Mouse (Mus musculus) MEL (cell line): Measurements from ENCODE around the gene Usp50. TPM values are rescaled to one million over a fixed set of nuclear protein-coding genes. Genes with fewer than 3 reads are reported as not detected.

Experiments used
- DNase-seq: peaks from one replicate; pipeline ENCODE4 v3.0.0; 2011; ENCODE audit warnings: low read depth, low spot score
- H3K27ac ChIP-seq: 2 replicates; pipeline ENCODE4 v1.5.1; 2012; ENCODE audit warnings: low read depth, mild to moderate bottlenecking, control low read depth, low read length, moderate library complexity; ENCODE audit not compliant: control insufficient read depth
- H3K27me3 ChIP-seq, 2 experiments: fragments of 150-350 bp in 1 of 2; sonication (generic) in 1 of 2; 2 replicates each; pipeline ENCODE4 v1.6.1; 2012; ENCODE audit warnings: low read length in 2 of 2, mild to moderate bottlenecking in 2 of 2, improper control_type of control experiment in 1 of 2, moderate library complexity in 1 of 2; ENCODE audit not compliant: insufficient read depth in 2 of 2, control insufficient read depth in 1 of 2
- H3K36me3 ChIP-seq, 2 experiments: 2 replicates each; pipeline ENCODE4 v1.6.1; 2012 to 2014; ENCODE audit warnings: low read length in 2 of 2, improper control_type of control experiment in 1 of 2, inconsistent platforms in 1 of 2, mild to moderate bottlenecking in 1 of 2; ENCODE audit not compliant: insufficient read depth in 2 of 2, control insufficient read depth in 1 of 2
- H3K4me1 ChIP-seq, 2 experiments: fragments of 150-350 bp in 1 of 2; sonication (generic) in 1 of 2; 2 replicates each; pipeline ENCODE4 v1.6.1; 2012; ENCODE audit warnings: low read length in 2 of 2, improper control_type of control experiment in 1 of 2, mild to moderate bottlenecking in 1 of 2; ENCODE audit not compliant: insufficient read depth in 2 of 2, control insufficient read depth in 1 of 2
- H3K4me3 ChIP-seq, 2 experiments: fragments of 150-350 bp in 1 of 2; sonication (generic) in 1 of 2; 2 replicates each; pipeline ENCODE4 v1.5.1; 2012; ENCODE audit warnings: low read depth in 2 of 2, low read length in 2 of 2, mild to moderate bottlenecking in 2 of 2, moderate library complexity in 2 of 2, control low read depth in 1 of 2, improper control_type of control experiment in 1 of 2; ENCODE audit not compliant: control insufficient read depth in 1 of 2, insufficient read depth in 1 of 2
- H3K79me2 ChIP-seq: 2 replicates; pipeline ENCODE4 v1.6.1; 2012; ENCODE audit warnings: mild to moderate bottlenecking, low read length, moderate library complexity; ENCODE audit not compliant: control insufficient read depth, poor library complexity, insufficient read depth
- H3K9ac ChIP-seq: 2 replicates; pipeline ENCODE4 v1.6.1; 2012; ENCODE audit warnings: low read depth, mild to moderate bottlenecking, control low read depth, low read length, moderate library complexity; ENCODE audit not compliant: control insufficient read depth, poor library complexity, severe bottlenecking
- H3K9me3 ChIP-seq: fragments of 150-350 bp; sonication (generic); replicated peaks from 2 replicates; pipeline ENCODE4 v1.6.1; 2012; ENCODE audit warnings: mild to moderate bottlenecking, low read length, improper control_type of control experiment, moderate library complexity; ENCODE audit not compliant: insufficient read depth
- CHD1 ChIP-seq: IDR thresholded peaks from 2 replicates; pipeline ENCODE4 v1.6.1; 2012; ENCODE audit warnings: low read depth, mild to moderate bottlenecking, inconsistent platforms, low read length, improper control_type of control experiment
- CHD2 ChIP-seq: IDR thresholded peaks from 2 replicates; pipeline ENCODE4 v1.6.1; 2011; ENCODE audit warnings: low read length, improper control_type of control experiment
- E2F4 ChIP-seq: IDR thresholded peaks from 2 replicates; pipeline ENCODE4 v1.6.1; 2011; ENCODE audit warnings: low read depth, low read length, improper control_type of control experiment, borderline replicate concordance
- GABPA ChIP-seq: IDR thresholded peaks from 2 replicates; pipeline ENCODE4 v1.6.1; 2012; ENCODE audit warnings: low read depth, mild to moderate bottlenecking, inconsistent platforms, low read length, improper control_type of control experiment, moderate library complexity
- GATA1 ChIP-seq: IDR thresholded peaks from 2 replicates; pipeline ENCODE4 v1.6.1; 2011; ENCODE audit warnings: low read depth, low read length, improper control_type of control experiment
- HCFC1 ChIP-seq: IDR thresholded peaks from 2 replicates; pipeline ENCODE4 v1.6.1; 2012; ENCODE audit warnings: low read depth, mild to moderate bottlenecking, inconsistent platforms, low read length, improper control_type of control experiment, moderate library complexity
- JUND ChIP-seq: IDR thresholded peaks from 2 replicates; pipeline ENCODE4 v1.6.1; 2011; ENCODE audit warnings: low read depth, mild to moderate bottlenecking, improper control_type of control experiment, low read length
- MAFK ChIP-seq: IDR thresholded peaks from 2 replicates; pipeline ENCODE4 v1.6.1; 2011; ENCODE audit warnings: low read depth, mild to moderate bottlenecking, low read length, improper control_type of control experiment, borderline replicate concordance
- MAX ChIP-seq: IDR thresholded peaks from 2 replicates; pipeline ENCODE4 v1.6.1; 2011; ENCODE audit warnings: low read length, improper control_type of control experiment
- MAZ ChIP-seq: IDR thresholded peaks from 2 replicates; pipeline ENCODE4 v1.6.1; 2012; ENCODE audit warnings: low read depth, mild to moderate bottlenecking, inconsistent platforms, low read length, improper control_type of control experiment
- MEF2A ChIP-seq: IDR thresholded peaks from 2 replicates; pipeline ENCODE4 v1.6.1; 2014; ENCODE audit warnings: low read depth, mild to moderate bottlenecking, inconsistent platforms, low read length, improper control_type of control experiment; ENCODE audit not compliant: poor library complexity, insufficient replicate concordance, severe bottlenecking; ENCODE audit errors: extremely low read depth
- MYC ChIP-seq: IDR thresholded peaks from 2 replicates; pipeline ENCODE4 v1.6.1; 2011; ENCODE audit warnings: low read depth, mild to moderate bottlenecking, low read length, improper control_type of control experiment, moderate library complexity
- NELFE ChIP-seq: IDR thresholded peaks from 2 replicates; pipeline ENCODE4 v1.6.1; 2011; ENCODE audit warnings: low read depth, low read length, improper control_type of control experiment
- POLR2AphosphoS2 ChIP-seq: IDR thresholded peaks from 2 replicates; pipeline ENCODE4 v1.6.1; 2011; ENCODE audit warnings: low read length, improper control_type of control experiment
- POLR2AphosphoS5 ChIP-seq: IDR thresholded peaks from 2 replicates; pipeline ENCODE4 v1.6.1; 2012; ENCODE audit warnings: low read depth, borderline replicate concordance, mild to moderate bottlenecking, inconsistent platforms, low read length, moderate library complexity, mixed read lengths
- RAD21 ChIP-seq: IDR thresholded peaks from 2 replicates; pipeline ENCODE4 v1.6.1; 2011; ENCODE audit warnings: mild to moderate bottlenecking, low read depth, low read length, improper control_type of control experiment
- TAL1 ChIP-seq: IDR thresholded peaks from 2 replicates; pipeline ENCODE4 v1.6.1; 2012; ENCODE audit warnings: mild to moderate bottlenecking, inconsistent platforms, low read length, moderate library complexity, mixed read lengths
- UBTF ChIP-seq: IDR thresholded peaks from 2 replicates; pipeline ENCODE4 v1.6.1; 2012; ENCODE audit warnings: low read depth, mild to moderate bottlenecking, inconsistent platforms, low read length, improper control_type of control experiment, moderate library complexity, borderline replicate concordance; ENCODE audit not compliant: insufficient read depth
- USF1 ChIP-seq: IDR thresholded peaks from 2 replicates; pipeline ENCODE4 v1.6.1; 2014; ENCODE audit warnings: low read depth, mild to moderate bottlenecking, inconsistent platforms, low read length, improper control_type of control experiment, moderate library complexity
- USF2 ChIP-seq, 2 experiments: IDR thresholded peaks; 2 replicates each; pipeline ENCODE4 v1.6.1; 2011 to 2012; ENCODE audit warnings: improper control_type of control experiment in 2 of 2, low read length in 2 of 2, borderline replicate concordance in 1 of 2, inconsistent platforms in 1 of 2, low read depth in 1 of 2, mild to moderate bottlenecking in 1 of 2; ENCODE audit not compliant: insufficient read depth in 1 of 2
- ZC3H11A ChIP-seq: IDR thresholded peaks from 2 replicates; pipeline ENCODE4 v1.6.1; 2012; ENCODE audit warnings: low read depth, mild to moderate bottlenecking, inconsistent platforms, low read length, improper control_type of control experiment
- ZKSCAN1 ChIP-seq: IDR thresholded peaks from 2 replicates; pipeline ENCODE4 v1.6.1; 2012; ENCODE audit warnings: low read depth, mild to moderate bottlenecking, inconsistent platforms, low read length, improper control_type of control experiment, moderate library complexity
- polyA plus RNA-seq, 2 experiments: library from polyadenylated mRNA; stranded (reverse) in 1 of 2; unstranded in 1 of 2; fragments of >175 nt in 1 of 2; fragments of >200 nt in 1 of 2; gene quantifications; 2 replicates each; pipeline versions ENCODE4 v1.2.1 to v1.2.4; 2012; ENCODE audit warnings: low replicate concordance in 2 of 2, low read depth in 1 of 2; ENCODE audit not compliant: insufficient read length in 2 of 2, insufficient read depth in 1 of 2, missing spikeins in 1 of 2
- total RNA-seq: library from RNA; depleted of rRNA; stranded (reverse); fragments of 300-350 nt; gene quantifications from 2 replicates; pipeline ENCODE4 v1.2.3, GENCODE M21; 2012

Usp50 gene
- total and polyA plus RNA-seq, 3 experiments = 0.28 to 1.0 TPM; not detected in 1

DNA sequence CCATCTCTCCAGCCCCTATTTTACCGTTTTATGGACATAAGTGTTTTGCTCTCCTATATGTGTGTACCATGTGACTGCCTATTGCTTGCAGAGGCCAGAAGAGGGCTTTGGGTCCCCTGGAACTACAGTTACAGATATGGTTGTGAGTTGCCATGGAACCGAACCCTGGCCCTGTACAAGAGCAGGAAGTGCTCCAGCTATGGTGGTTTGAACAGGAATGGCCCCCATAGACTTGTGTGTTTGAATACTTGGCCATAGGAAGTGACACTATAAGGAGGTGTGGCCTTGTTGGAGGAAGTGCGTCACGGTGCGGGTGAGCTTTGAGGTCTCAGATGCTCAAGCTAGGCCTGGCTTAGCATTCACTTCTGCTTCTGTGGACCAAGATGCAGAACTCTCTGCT, 11.1 kb downstream of the Usp50 start:
- Histone ChIP-seq H3K79me2 (no peaks in the 10 kb centered on the region), H3K9me3 (no peaks in the 10 kb centered on the region), H3K4me3 (no peak overlapping the region), H3K36me3 (peaks cover 0 to 2% of the 10 kb centered on the region in 2 experiments; a peak in 2 of 4 replicates), H3K27ac (no peak overlapping the region), H3K4me1 (no peaks in the 10 kb centered on the region), H3K27me3 (no peaks in the 10 kb centered on the region), H3K9ac (no peak overlapping the region)
- no peak for DNase-seq
- TF ChIP-seq GABPA (no peak), MAX (no peak), RAD21 (no peak)

DNA sequence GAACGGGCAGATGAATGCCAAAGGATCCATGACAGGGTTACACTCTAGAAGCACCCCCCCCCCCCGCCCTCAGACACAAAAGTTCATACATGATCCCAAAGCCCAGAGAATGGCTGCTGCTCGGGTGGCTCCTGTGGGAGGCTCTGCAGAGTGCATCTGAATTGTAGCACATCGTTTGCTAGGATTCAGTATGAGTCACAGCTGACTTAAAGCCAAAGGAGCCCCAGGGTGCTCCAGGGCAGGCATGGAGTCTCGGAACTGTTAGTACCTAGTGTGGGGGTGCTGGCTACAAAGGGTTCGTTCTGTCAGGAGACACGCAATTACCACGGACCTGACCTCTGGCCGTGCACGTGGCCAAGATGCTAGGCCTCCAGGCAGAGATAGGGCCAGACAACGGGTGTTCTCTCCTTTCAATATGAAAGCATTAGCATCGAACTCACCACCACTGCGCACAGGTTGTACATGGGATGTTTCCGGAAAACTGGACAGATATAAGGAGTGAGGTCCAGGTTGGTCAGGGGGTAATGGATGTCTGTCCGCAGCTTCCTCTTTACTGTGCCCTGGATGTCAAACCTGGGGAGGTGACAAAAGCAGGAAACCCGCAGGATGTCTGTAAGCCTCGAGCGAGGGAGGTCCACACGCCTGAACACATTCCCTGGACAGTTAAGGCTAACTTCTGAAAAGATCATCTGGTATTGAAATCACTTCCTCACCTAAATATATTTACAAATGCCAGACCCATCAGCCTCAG, 13.7 kb downstream of the Usp50 start:
- DNase-seq = no peak
- Histone ChIP-seq H3K36me3 (no peaks in the 10 kb centered on the region), H3K27me3 (no peaks in the 10 kb centered on the region)

GRCm38 (mm10) chr2:126768194-126768593, 15.1 kb downstream of the Usp50 start:
- no peak overlapping the region for H3K9ac ChIP-seq
- H3K27ac ChIP-seq = no peak overlapping the region
- H3K27me3 ChIP-seq = no peaks in the 10 kb centered on the region
- no peak overlapping the region for H3K4me3 ChIP-seq
- H3K79me2 ChIP-seq = no peaks in the 10 kb centered on the region
- TF ChIP-seq NELFE = no peak
- TF ChIP-seq E2F4 = no peak
- no peak for TF ChIP-seq ZC3H11A
- no peak for TF ChIP-seq POLR2AphosphoS5
- no peak for TF ChIP-seq MEF2A
- TF ChIP-seq ZKSCAN1 = no peak
- no peak for TF ChIP-seq GABPA
- no peak for TF ChIP-seq UBTF
- H3K4me1 ChIP-seq = no peaks in the 10 kb centered on the region
- H3K9me3 ChIP-seq = no peaks in the 10 kb centered on the region
- H3K36me3 ChIP-seq = no peaks in the 10 kb centered on the region
- DNase-seq = no peak

More for the DNA sequence above, 13.7 kb downstream of the Usp50 start:
- H3K4me3 ChIP-seq = no peak overlapping the region
- TF ChIP-seq POLR2AphosphoS2 (no peak), MAFK (no peak), MAZ (no peak), GATA1 (no peak), HCFC1 (no peak), MEF2A (no peak), ZC3H11A (no peak), TAL1 (no peak), JUND (no peak), CHD2 (no peak), CHD1 (no peak), USF1 (no peak), MYC (no peak), USF2 (IDR thresholded peaks at IDR 0.05; ENCODE audit: borderline replicate concordance in 1 of 2, insufficient read depth in 1 of 2, low read depth in 1 of 2, low read length in 2 of 2) (no peak)
- no peaks in the 10 kb centered on the region for H3K79me2 ChIP-seq
- no peak overlapping the region for H3K27ac ChIP-seq
- no peak overlapping the region for H3K9ac ChIP-seq
- no peaks in the 10 kb centered on the region for H3K9me3 ChIP-seq
- no peaks in the 10 kb centered on the region for H3K4me1 ChIP-seq
